Mouse (Mus musculus): ENCODE results near the gene Zfp664.

Zfp664 gene

GRCm38 (mm10) chr5:124922356-124923352 lies 60.2 kb downstream of the Zfp664 start:
- DNase-seq (ENCODE audit: low spot score in 2 of 2), result peak; percentile 51 to 66

DNA sequence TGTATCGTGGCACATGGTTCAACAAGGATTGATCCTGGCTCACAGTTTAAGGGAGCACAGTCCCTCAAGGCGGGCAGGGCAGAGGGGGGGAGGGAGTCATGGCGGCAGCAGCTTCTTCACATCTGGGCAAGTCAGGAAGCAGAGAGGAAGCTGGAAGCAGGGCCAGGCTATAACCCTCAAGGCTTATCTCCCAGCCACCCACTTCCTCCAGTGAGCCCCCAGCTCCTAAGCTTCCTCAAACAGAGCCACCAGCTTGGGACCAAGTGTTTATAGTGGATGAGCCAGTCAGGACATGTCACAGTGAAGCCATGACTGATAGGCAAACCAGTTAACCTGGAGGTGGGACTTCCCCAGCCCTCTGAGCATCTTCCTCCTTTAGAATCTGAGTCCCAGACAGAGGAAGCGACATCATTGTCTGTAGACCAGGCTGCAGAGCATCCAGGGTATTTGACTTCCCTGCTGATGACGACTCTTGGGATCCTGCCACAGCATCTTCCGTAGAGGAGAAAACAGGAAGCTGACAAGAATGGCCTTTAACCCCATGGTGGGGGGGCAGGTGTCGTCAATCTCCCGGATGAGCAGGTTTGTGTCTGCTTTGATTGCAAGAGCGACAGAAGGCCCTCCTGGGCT lies 67.0 kb downstream of the Zfp664 start:
- no peak for DNase-seq (ENCODE audit: low spot score in 2 of 2)

- peak in 1 of 2 experiments; percentile 44 for DNase-seq (ENCODE audit: low spot score in 2 of 2)
Observed at GRCm38 (mm10) chr5:124930055-124930439, 67.6 kb downstream of the Zfp664 start.

DNA sequence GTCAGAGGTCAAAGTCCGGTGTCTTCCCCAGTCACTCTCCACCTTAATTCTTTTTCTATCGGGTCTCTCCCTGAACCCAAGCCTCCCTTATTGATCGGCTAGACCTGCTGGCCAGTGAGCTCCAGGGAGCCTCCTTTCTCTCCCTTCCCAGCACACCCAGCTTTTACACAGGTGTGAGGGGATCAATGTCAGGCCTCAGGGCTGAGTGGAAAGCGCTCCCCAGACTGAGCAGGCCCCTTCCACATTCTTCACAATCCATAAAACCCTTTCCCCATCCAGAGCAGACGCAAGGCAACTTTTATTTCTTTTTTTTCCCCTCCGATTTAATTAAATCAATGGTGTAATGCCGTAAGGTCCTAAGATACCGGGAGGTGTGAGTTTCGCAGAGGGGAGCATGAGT lies 68.1 kb downstream of the Zfp664 start:
- no peak for DNase-seq (ENCODE audit: low spot score in 2 of 2)

DNA sequence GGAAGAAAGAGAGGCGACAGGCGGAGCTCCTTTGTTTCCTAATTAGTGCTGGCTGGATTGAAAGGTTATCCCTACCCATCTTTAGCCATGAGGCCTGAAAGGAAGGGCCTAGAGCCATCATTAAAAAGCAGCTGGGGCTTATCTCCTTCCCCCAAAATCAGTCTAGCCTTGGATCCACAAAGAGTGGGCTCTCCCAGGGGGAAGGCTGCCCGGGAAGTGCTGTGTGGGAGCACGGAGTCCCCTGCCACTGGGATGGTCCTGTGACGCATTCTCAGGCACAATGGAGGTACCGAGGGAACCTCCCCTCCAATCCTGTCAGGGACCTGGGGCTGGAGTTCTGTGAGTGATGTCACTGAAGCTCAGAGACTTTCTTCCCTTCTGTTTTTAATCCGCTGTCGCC lies 68.6 kb downstream of the Zfp664 start:
- DNase-seq (ENCODE audit: low spot score in 2 of 2), result no peak

GRCm38 (mm10) chr5:124934558-124934957 lies 72.1 kb downstream of the Zfp664 start:
- no peak for DNase-seq (ENCODE audit: low spot score in 2 of 2)

DNA sequence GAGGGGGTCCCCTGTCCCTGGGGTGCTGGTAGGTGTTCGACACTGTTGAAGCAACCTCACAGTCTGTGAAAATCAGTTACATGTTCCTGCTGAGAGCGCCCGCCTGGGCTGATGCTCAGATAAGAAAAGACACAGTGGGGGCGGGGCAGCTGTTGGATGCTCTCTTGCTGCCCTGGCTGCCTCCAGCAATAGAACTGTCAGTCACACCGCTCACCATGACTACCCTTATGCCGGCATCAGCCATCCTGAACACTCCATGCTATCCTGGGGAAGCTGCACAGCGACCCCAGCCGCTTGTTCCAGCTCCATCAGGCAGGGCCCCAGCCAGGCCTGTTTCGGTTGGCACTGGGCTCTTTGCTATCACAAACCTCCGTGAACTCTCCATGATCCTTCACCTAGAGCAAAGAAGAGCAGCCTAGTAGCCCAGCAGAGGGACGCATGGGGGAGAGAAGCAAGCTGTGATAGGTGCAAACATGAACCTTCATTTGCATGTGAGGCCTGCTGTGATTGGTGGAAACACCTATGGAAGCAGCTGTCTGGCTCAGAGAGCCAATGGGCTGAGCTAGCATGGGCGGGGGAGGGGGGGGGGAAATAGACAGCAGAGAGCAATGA lies 80.8 kb downstream of the Zfp664 start:
- no peak for DNase-seq (ENCODE audit: low spot score in 2 of 2)

- DNase-seq (ENCODE audit: low spot score in 2 of 2), result peak; percentile 67 to 71
Observed at GRCm38 (mm10) chr5:124943793-124944383, 81.4 kb downstream of the Zfp664 start.

DNA sequence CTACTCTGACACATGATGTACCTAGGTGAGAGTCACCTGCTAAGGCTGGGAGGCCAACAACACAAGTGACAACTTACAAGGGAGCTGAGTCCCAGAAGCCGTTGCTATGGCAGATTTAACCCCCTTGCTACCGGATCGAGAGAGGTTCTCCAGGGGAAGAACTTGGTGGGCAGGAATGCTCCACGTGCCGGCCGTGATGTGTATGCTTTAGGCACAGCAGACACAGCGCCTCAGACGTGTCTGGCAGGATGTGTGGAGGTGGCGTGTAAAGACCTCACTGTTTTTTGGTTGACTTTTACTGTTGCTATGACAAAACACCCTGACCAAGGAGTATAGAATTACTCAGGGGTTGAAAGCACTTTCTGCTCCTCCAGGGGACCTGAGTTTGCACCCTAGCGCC lies 81.9 kb downstream of the Zfp664 start:
- peak; percentile 55 to 66 for DNase-seq (ENCODE audit: low spot score in 2 of 2)

DNA sequence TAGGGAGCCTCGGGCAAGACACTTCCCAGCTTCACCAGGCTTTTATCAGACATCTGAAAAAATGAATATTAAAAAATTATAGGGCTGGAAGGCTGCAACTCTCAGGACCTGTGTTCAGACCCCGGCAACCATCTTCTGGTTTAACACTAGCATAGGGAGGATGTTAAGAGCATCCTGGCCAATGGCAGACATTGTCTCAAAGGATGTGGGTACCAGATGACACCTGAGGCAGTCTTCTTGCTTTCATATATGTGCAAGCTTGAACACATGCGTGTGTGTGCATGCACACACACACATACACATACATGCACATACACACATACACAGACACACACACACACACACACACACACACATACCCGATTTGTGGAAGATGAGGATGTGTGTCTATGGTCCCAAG lies 82.6 kb downstream of the Zfp664 start:
- no peak for DNase-seq (ENCODE audit: low spot score in 2 of 2)

GRCm38 (mm10) chr5:124950623-124951278 lies 88.3 kb downstream of the Zfp664 start:
- no peak for DNase-seq (ENCODE audit: low spot score in 2 of 2)

DNA sequence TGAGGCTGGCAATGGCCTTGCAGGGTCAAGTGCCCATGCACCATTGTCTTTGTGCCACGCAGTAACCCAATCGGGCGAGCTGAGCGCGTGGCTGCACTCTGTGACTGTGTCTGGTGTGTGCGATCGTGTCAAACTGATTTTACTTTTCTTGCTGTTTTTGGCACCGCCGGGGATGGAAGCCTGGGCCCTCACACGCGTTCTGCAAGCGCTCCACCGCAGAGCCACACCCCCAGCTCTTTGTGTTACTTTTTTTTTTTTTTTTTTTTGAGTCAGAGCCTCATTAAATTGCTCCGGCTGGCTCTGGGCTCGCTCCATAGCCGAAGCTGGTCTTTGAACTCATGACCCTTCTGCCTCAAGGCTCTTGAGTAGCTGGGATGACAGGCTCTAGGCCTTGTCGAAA lies 88.8 kb downstream of the Zfp664 start:
- DNase-seq (ENCODE audit: low spot score in 2 of 2), result no peak

All from natural killer cell, adult 2 months (primary cell).